Mouse (Mus musculus) ES-Bruce4 (cell line): Measurements from ENCODE around the gene Clptm1.

Experiments used
- CTCF ChIP-seq: IDR thresholded peaks from one replicate; pipeline ENCODE4 v1.8.1; 2011; ENCODE audit warnings: low read depth, low read length
- EP300 ChIP-seq: IDR thresholded peaks from 2 replicates; pipeline ENCODE4 v1.6.1; 2011; ENCODE audit warnings: low read depth, low read length; ENCODE audit not compliant: insufficient read depth
- POLR2A ChIP-seq: IDR thresholded peaks from one replicate; pipeline ENCODE4 v1.8.1; 2011; ENCODE audit warnings: low read length; ENCODE audit not compliant: insufficient read depth

DNA sequence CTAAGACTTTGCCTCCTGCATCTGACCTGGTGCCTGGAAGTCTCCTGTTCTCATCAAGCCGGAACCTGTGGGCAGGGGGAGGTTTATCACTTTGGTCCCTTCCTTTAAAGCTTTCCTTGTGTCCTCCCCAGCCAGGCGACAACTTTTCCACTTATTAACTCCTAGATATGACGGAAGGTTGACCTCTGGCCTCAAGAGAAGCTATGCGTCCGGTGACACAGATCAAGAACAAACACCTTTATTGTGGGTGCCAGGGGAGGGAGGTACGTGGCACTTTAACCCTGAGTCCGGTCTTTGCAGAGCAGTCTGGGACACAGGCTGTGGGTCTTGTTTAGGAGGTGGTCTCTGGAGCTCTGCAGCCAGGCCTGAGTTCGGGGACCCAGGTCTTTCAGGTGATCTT is 13.0 kb upstream of the Clptm1 start, which contains the start of gene Apoc2:
- no peak for TF ChIP-seq CTCF
- no peak for TF ChIP-seq POLR2A
- TF ChIP-seq EP300: no peak
